Mouse (Mus musculus) heart, embryonic 11.5 days (tissue): ENCODE data around the gene Glp1r. TPM values are rescaled to one million over a fixed set of nuclear protein-coding genes. Genes with fewer than 3 reads are reported as not detected.

Source experiments
- ATAC-seq: fragments of 200-750 bp; cut with Nextera tagmentation; replicated peaks from 2 replicates; pipeline ENCODE4 v1.8.0; 2017; ENCODE audit warnings: moderate library complexity; ENCODE audit not compliant: insufficient number of reproducible peaks, low FRiP score, low TSS enrichment
- H3K27ac ChIP-seq: fragments of 300-500 bp; sonication (generic); 2 replicates; pipeline ENCODE4 v1.5.1; 2014; ENCODE audit warnings: mild to moderate bottlenecking, low read depth, low read length
- H3K27me3 ChIP-seq: fragments of 300-500 bp; sonication (generic); 2 replicates; pipeline ENCODE4 v1.6.1; 2014; ENCODE audit warnings: mild to moderate bottlenecking, low read length, mixed read lengths; ENCODE audit not compliant: control insufficient read depth, insufficient read depth
- H3K36me3 ChIP-seq: fragments of 300-500 bp; sonication (generic); 2 replicates; pipeline ENCODE4 v1.6.1; 2014; ENCODE audit warnings: mild to moderate bottlenecking, low read length, moderate library complexity, mixed read lengths; ENCODE audit not compliant: control insufficient read depth, insufficient read depth
- H3K4me1 ChIP-seq: fragments of 300-500 bp; sonication (generic); 2 replicates; pipeline ENCODE4 v1.6.1; 2014; ENCODE audit warnings: low read length; ENCODE audit not compliant: control insufficient read depth, insufficient read depth
- H3K4me2 ChIP-seq: fragments of 300-500 bp; sonication (generic); 2 replicates; pipeline ENCODE4 v1.6.1; 2014; ENCODE audit warnings: mild to moderate bottlenecking, moderate library complexity
- H3K4me3 ChIP-seq: fragments of 300-500 bp; sonication (generic); 2 replicates; pipeline ENCODE4 v1.5.1; 2014; ENCODE audit warnings: low read depth, low read length
- H3K9ac ChIP-seq: fragments of 300-500 bp; sonication (generic); 2 replicates; pipeline ENCODE4 v1.6.1; 2014; ENCODE audit warnings: mild to moderate bottlenecking, low read depth, low read length, moderate library complexity
- H3K9me3 ChIP-seq: fragments of 300-500 bp; sonication (generic); replicated peaks from 2 replicates; pipeline ENCODE4 v1.6.1; 2016; ENCODE audit warnings: low read length; ENCODE audit not compliant: control insufficient read depth
- WGBS: fragments of 180-500 bp; shearing (Covaris S2); extraction: QIAGEN DNeasy Blood & Tissue Kit; methylation state at CpG from one replicate; pipeline ENCODE4 v1.1.7; 2014; ENCODE audit not compliant: insufficient replicate concordance; 5-methylcytosine and 5-hydroxymethylcytosine counted together
- polyA plus RNA-seq: library from polyadenylated mRNA; unstranded; fragments of >200 nt; fragmentation: Nextera tagmentation; extraction: Ambion mirVana; gene quantifications from 2 replicates; pipeline ENCODE4 v1.2.1, GENCODE M21; 2014

Glp1r gene
- polyA plus RNA-seq, 1 experiment from 2014 or later: 0.14 TPM

DNA sequence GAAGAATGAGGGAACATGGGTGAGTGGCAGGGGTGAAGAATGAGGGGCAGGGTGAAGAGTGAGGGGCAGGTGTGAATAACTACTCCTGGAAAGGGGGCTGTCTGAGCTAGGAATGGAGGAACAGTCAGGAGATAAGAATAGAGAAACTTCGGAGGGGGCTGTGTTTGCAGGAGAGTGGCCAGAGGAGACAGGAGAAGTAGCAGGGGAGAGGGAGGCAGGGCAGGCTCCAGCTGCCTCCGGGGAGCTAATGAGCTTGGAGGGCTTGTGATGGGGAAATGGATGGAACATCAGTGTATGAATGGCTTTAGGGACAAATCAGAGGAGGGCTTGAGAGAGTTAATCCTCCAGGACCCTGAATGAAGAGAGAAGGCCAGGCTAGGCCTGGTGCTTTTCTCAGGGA lies 4.5 kb upstream of the Glp1r start:
- Histone ChIP-seq H3K27me3 (peaks cover 25% of the 10 kb centered on the region), H3K4me1 (peaks cover 6% of the 10 kb centered on the region), H3K36me3 (no peaks in the 10 kb centered on the region), H3K9ac (no peak overlapping the region), H3K9me3 (no peaks in the 10 kb centered on the region), H3K4me3 (no peak overlapping the region), H3K4me2 (no peak overlapping the region), H3K27ac (no peak overlapping the region)
- ATAC-seq: no peak
- 5% methylated on average over 2 of the region's 2 CpGs for WGBS

DNA sequence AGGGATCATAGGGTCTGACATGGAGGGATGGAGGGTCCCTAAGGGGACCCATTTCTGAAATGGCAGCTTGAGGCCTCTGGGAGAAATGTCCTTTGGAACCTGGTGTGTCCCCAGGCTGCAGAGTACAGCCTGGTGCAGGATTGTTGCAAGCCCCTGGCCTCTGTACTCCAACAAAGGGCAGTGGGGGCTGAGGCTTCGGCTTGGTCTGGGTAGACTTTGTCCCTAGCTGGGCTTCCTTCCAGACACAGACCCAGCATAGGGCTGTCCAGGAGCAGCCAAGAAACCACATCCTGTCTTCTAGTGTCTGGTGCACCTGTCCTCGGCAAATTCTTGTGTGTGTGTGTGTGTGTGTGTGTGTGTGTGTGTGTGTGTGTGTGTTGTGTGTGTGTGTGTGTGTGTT lies 2.5 kb downstream of the Glp1r start:
- Histone ChIP-seq H3K9me3 (no peaks in the 10 kb centered on the region), H3K27ac (no peak overlapping the region), H3K36me3 (no peaks in the 10 kb centered on the region), H3K4me1 (peaks cover 6% of the 10 kb centered on the region), H3K4me3 (no peak overlapping the region), H3K27me3 (peaks cover 42% of the 10 kb centered on the region), H3K4me2 (no peak overlapping the region), H3K9ac (no peak overlapping the region)
- 76% methylated on average over 2 of the region's 2 CpGs for WGBS
- ATAC-seq: no peak

DNA sequence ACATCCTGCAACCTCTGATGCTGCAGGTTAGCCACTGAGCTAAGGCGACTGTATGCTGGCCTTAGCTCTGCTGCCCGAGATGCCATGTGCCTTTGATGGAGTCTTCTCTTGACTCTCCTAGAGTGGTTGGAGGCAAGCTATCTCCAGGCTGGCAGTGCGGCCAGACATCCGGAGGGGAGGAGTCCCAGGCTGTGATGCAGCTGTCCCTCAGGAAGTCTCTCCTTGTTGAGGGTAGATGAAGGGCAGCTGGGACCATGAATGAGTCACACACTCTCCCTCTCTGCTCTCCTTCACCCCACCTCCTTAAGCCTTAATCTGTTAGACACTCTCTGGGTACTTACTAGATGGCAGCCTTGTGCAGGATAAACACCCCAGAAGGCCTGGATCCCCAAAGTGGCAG lies 6.0 kb downstream of the Glp1r start:
- Histone ChIP-seq H3K9me3 (no peaks in the 10 kb centered on the region), H3K4me1 (no peaks in the 10 kb centered on the region), H3K27ac (no peak overlapping the region), H3K4me2 (no peak overlapping the region), H3K36me3 (no peaks in the 10 kb centered on the region), H3K9ac (no peak overlapping the region), H3K27me3 (peaks cover 12% of the 10 kb centered on the region), H3K4me3 (no peak overlapping the region)
- ATAC-seq: no peak
- WGBS: 42% methylated on average over 4 of the region's 4 CpGs

DNA sequence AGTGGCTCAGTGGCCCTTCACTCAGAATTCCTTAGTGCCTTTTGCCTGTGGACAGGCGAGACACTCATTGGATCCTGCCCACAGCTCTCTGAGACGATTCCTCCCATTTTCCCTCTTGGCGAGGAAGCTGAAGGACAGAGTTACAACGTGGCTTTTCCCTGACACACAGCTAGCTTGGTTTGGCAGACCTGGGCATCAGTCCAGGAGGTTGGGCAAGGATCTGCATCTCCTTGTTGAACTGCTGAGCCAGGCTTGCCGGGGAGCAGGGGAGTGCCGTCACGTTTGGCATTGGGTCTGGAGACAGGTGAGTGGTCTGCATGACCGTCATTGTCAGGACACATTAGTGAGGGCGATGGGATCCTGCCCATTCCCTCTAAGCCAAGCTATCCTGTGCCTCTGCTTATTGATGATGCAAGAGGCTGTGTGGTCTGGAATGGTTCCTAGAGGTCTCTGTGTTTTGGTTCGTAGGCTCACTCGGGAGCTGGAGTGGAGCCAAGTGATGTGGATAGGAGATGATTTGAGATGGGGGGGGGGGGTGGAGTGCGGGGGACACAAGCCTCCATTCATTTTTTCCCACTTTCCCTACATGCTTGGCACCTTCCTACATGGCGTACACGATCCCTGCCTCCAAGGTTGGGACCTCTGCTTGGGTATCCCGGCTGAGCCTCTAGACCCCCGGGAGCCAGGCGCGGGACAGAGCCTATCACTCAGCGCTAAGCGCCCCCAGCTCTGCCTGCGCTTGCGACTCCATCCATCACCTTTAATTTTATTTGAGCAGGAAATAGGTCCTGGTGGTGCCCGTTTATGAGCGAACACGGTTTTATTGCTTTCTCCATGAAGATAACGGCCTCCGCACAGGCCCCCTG lies 9.5 kb downstream of the Glp1r start:
- Histone ChIP-seq H3K9me3 (no peaks in the 10 kb centered on the region), H3K27me3 (no peaks in the 10 kb centered on the region), H3K36me3 (no peaks in the 10 kb centered on the region), H3K4me1 (no peaks in the 10 kb centered on the region), H3K27ac (no peak overlapping the region), H3K9ac (no peak overlapping the region), H3K4me2 (no peak overlapping the region), H3K4me3 (no peak overlapping the region)
- 69% methylated on average over 27 of the region's 27 CpGs for WGBS
- no peak for ATAC-seq

DNA sequence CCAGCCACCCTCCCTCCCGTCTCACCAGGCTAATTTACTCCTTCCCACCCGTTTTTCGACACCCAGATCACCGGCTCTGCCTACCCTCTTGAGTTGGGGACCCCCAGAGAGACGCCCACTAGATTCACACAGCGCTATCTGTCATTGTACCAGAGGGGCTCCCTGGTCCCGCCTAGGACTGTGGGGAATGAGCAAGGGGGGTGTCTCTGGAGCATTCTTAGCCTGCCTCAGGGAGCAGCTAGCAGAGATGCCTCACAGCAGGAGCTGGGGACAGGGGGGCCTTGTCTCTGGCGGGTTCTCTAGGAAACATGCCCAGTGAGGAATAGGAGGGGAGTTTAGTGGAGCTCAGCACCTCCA lies 10.1 kb downstream of the Glp1r start:
- Histone ChIP-seq H3K36me3 (no peaks in the 10 kb centered on the region), H3K4me3 (no peak overlapping the region), H3K4me2 (no peak overlapping the region), H3K9me3 (no peaks in the 10 kb centered on the region), H3K9ac (no peak overlapping the region), H3K4me1 (no peaks in the 10 kb centered on the region), H3K27me3 (no peaks in the 10 kb centered on the region), H3K27ac (no peak overlapping the region)
- ATAC-seq: no peak
- WGBS: 39% methylated on average over 8 of the region's 8 CpGs

DNA sequence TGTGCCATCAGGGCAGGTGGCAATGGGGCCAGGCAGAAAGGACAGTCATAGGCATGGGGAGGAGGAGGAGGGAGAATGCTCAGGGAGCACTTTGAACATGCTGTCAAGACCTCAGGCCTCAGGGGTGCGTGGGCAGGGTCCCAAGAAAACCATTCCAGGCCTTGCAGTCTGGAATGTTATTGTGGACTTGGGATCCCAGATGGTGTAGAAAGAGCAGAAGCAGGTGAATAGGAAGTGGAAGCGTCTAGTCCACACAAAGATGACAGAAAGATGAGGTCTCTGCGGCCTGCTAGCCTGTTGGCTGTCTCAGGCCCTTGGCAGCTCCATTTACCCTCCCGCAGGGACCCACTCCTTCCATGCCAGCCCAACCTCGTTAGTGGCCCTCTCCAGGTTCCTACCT lies 10.9 kb downstream of the Glp1r start:
- H3K4me1 ChIP-seq: no peaks in the 10 kb centered on the region
- no peaks in the 10 kb centered on the region for H3K36me3 ChIP-seq
- no peak overlapping the region for H3K27ac ChIP-seq
- no peaks in the 10 kb centered on the region for H3K9me3 ChIP-seq
- no peaks in the 10 kb centered on the region for H3K27me3 ChIP-seq
- no peak overlapping the region for H3K9ac ChIP-seq
- no peak overlapping the region for H3K4me2 ChIP-seq
- H3K4me3 ChIP-seq: no peak overlapping the region
- ATAC-seq: no peak
- 73% methylated on average over 5 of the region's 5 CpGs for WGBS

DNA sequence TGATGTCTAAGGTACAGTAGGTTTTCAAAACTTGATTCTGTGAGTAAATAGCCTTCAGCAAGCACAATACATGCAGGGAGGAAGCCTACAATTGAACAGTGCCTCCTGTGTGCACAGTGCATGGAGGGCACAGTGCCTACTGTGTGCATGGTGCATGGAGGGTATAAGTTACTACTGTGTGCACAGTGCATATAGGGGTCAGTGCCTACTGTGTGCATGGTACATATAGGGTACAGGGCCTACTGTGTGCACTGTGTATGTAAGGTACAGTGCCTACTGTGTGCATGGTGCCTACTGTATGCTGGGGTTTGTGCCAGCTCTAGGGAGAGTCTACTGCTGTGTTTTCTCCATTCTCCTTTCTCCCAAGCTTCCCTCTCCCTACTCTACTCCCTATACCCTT lies 12.6 kb downstream of the Glp1r start:
- H3K4me1 ChIP-seq: no peaks in the 10 kb centered on the region
- H3K27me3 ChIP-seq: no peaks in the 10 kb centered on the region
- ATAC-seq: no peak
- H3K36me3 ChIP-seq: no peaks in the 10 kb centered on the region
- no peak overlapping the region for H3K9ac ChIP-seq
- no peaks in the 10 kb centered on the region for H3K9me3 ChIP-seq
- no peak overlapping the region for H3K4me2 ChIP-seq
- no peak overlapping the region for H3K27ac ChIP-seq
- H3K4me3 ChIP-seq: no peak overlapping the region

DNA sequence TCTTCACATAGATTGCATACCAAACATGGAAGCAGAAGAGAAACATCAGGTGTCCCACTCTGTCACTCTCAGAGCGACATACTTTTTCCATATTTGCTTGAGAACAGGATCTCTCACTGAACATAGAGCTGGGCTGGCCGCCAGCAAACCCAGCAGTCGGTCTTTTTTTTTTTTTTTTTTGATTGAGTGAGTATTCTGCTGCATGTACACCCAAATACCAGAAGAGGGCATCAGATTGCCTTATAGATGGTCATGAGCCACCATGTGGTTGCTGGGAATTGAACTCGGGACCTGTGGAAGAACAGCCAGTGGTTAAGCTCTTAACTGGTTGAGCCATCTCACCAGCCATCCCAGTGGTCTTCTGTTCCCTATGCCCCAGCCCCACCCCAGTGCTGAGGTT lies 21.9 kb downstream of the Glp1r start:
- Histone ChIP-seq H3K4me1 (no peaks in the 10 kb centered on the region), H3K27me3 (no peaks in the 10 kb centered on the region), H3K9ac (no peak overlapping the region), H3K36me3 (no peaks in the 10 kb centered on the region), H3K4me2 (no peak overlapping the region), H3K27ac (no peak overlapping the region), H3K9me3 (no peaks in the 10 kb centered on the region), H3K4me3 (no peak overlapping the region)
- ATAC-seq: no peak
- WGBS: 59% methylated on average over 4 of the region's 4 CpGs

DNA sequence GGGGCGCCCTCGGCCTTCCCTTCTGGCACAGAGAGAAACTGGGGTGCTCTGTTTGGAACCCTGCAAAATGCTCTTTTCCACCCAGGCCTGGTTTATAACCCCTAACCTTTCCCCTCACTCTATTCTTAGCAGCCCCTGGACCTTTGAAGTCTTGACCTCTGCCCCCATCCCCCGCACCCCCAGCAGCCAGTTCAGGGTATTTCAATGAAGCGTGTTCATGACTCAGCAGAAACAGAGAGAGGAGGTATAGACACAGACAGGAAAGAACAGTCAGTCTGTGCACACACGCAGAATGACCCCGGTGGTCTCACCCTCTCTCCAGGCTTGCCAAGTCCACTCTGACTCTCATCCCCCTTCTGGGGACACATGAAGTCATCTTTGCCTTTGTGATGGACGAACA lies 29.2 kb downstream of the Glp1r start:
- no peak for ATAC-seq
- no peak overlapping the region for H3K4me2 ChIP-seq
- no peaks in the 10 kb centered on the region for H3K36me3 ChIP-seq
- WGBS: 81% methylated on average over 7 of the region's 7 CpGs
- no peak overlapping the region for H3K27ac ChIP-seq
- no peak overlapping the region for H3K4me3 ChIP-seq
- no peak overlapping the region for H3K9ac ChIP-seq
- H3K4me1 ChIP-seq: no peaks in the 10 kb centered on the region
- no peaks in the 10 kb centered on the region for H3K27me3 ChIP-seq
- H3K9me3 ChIP-seq: no peaks in the 10 kb centered on the region
